ENCODE assay signal across 8 mouse cellular contexts in genomic region chr19:46970121-46970729, GRCm38 (mm10). TPM values are rescaled to one million over a fixed set of nuclear protein-coding genes. Genes with fewer than 3 reads are reported as not detected.
A peak's percentile ranks its signal among the peaks of the same experiment; 100 is the strongest.
DNase-seq lines count a peak whose midpoint lies in the region; ATAC-seq lines count a peak whose summit lies in the region.

No protein-coding gene starts in this region.

- no peaks in the 10 kb centered on the region for H3K9me3 ChIP-seq in hindbrain, embryonic 15.5 days
- no peaks in the 10 kb centered on the region for H3K9me3 ChIP-seq in midbrain, embryonic 14.5 days (ENCODE audit: control insufficient read depth, low read length)

- H3K27me3 ChIP-seq in hindbrain, embryonic 15.5 days: no peaks in the 10 kb centered on the region
- no peaks in the 10 kb centered on the region for H3K27me3 ChIP-seq in midbrain, embryonic 14.5 days (ENCODE audit: control insufficient read depth, insufficient read depth, low read length)

- no peak overlapping the region for H3K9ac ChIP-seq in hindbrain, embryonic 15.5 days
- no peak overlapping the region for H3K9ac ChIP-seq in midbrain, embryonic 14.5 days (replicated peaks; ENCODE audit: low read length)

- H3K27ac ChIP-seq in hindbrain, embryonic 15.5 days (replicated peaks): peak overlapping the region; percentile 78; the same call in 1 of the 2 replicates
- H3K27ac ChIP-seq in midbrain, embryonic 14.5 days (replicated peaks; ENCODE audit: low read depth, low read length): peak overlapping the region; percentile 27; the same call in 1 of the 2 replicates

- H3K4me3 ChIP-seq in hindbrain, embryonic 15.5 days: no peak overlapping the region
- H3K4me3 ChIP-seq in midbrain, embryonic 14.5 days (replicated peaks; ENCODE audit: low read depth, low read length): no peak overlapping the region

- H3K4me2 ChIP-seq in hindbrain, embryonic 15.5 days: no peak overlapping the region
- H3K4me2 ChIP-seq in midbrain, embryonic 14.5 days (ENCODE audit: low read length): no peak overlapping the region

- H3K4me1 ChIP-seq in hindbrain, embryonic 15.5 days (replicated peaks): peaks cover 22% of the 10 kb centered on the region
- H3K4me1 ChIP-seq in midbrain, embryonic 14.5 days (ENCODE audit: control insufficient read depth, insufficient read depth, low read length): peaks cover 23% of the 10 kb centered on the region

- WGBS in hindbrain, embryonic 15.5 days: 63% methylated on average over 13 of the region's 13 CpGs
- WGBS in midbrain, embryonic 14.5 days: 64% methylated on average over 13 of the region's 13 CpGs

- no peaks in the 10 kb centered on the region for H3K36me3 ChIP-seq in hindbrain, embryonic 15.5 days
- H3K36me3 ChIP-seq in midbrain, embryonic 14.5 days (ENCODE audit: control insufficient read depth, insufficient read depth, low read length): no peaks in the 10 kb centered on the region

- ATAC-seq in hindbrain, embryonic 15.5 days (ENCODE audit: low FRiP score, low read depth): no peak
- peak; percentile 34; the same call in 1 of the 2 replicates for ATAC-seq in midbrain, embryonic 14.5 days (ENCODE audit: low FRiP score, low TSS enrichment)

- DNase-seq in embryo, embryonic 11 days: peak; percentile 15
- DNase-seq in embryo, embryonic 10 days (ENCODE audit: low spot score): no peak
- peak; percentile 46 for DNase-seq in CD4-positive, CD25-positive, alpha-beta regulatory T cell, adult 2 months (ENCODE audit: low read depth, low spot score)
- no peak for DNase-seq in midbrain, embryonic 14.5 days
- DNase-seq in ovary, postnatal 14 days (ENCODE audit: low spot score): no peak
- DNase-seq in right cerebral cortex, postnatal 14 days: no peak
- DNase-seq in layer of hippocampus, postnatal 10 days (ENCODE audit: low spot score in 2 of 2): no peak

RNA-seq across cellular contexts. Expression of gene Ina, which starts 44.3 kb away (rescaled TPM):
- polyA plus RNA-seq in hindbrain, embryonic 15.5 days (2015; fragmentation: Nextera tagmentation; extraction: Ambion mirVana): 526 and 612 TPM in 2 replicates
- polyA plus RNA-seq in midbrain, embryonic 14.5 days (2014; fragmentation: Nextera tagmentation; extraction: Ambion mirVana): 605 and 611 TPM in 2 replicates
- total RNA-seq in layer of hippocampus, postnatal 10 days (2021): 100 to 1,000 TPM; 197 to 202 TPM

RNA-seq across cellular contexts. Expression of gene Nt5c2, which starts 44.7 kb away (rescaled TPM):
- polyA plus RNA-seq in hindbrain, embryonic 15.5 days (2015; fragmentation: Nextera tagmentation; extraction: Ambion mirVana): 74.1 and 81.2 TPM in 2 replicates
- polyA plus RNA-seq in midbrain, embryonic 14.5 days (2014; fragmentation: Nextera tagmentation; extraction: Ambion mirVana): 89.9 and 91.1 TPM in 2 replicates
- total RNA-seq in layer of hippocampus, postnatal 10 days (2021): 10 to 100 TPM; 65.6 to 78.1 TPM

Comparison
In these comparisons a context has a peak if more than half of its experiments do, and no peak if none do; other contexts are left out.
1. DNase-seq: peak in embryo, embryonic 11 days (single experiment) and CD4-positive, CD25-positive, alpha-beta regulatory T cell, adult 2 months (single experiment); none in embryo, embryonic 10 days (single experiment), midbrain, embryonic 14.5 days (single experiment), ovary, postnatal 14 days (single experiment), right cerebral cortex, postnatal 14 days (single experiment) and layer of hippocampus, postnatal 10 days (0 of 2).